Mouse (Mus musculus) erythroblast, embryonic 14.5 days (primary cell): ENCODE measurements around the gene Rrp1. TPM values are rescaled to one million over a fixed set of nuclear protein-coding genes. Genes with fewer than 3 reads are reported as not detected.
A peak's percentile ranks its signal among the peaks of the same experiment; 100 is the strongest.

Source experiments
- H3K27me3 ChIP-seq: 2 replicates; pipeline ENCODE4 v1.6.1; 2012; ENCODE audit warnings: inconsistent platforms; ENCODE audit not compliant: control insufficient read depth
- H3K36me3 ChIP-seq: 2 replicates; pipeline ENCODE4 v1.6.1; 2012; ENCODE audit warnings: mild to moderate bottlenecking, inconsistent platforms; ENCODE audit not compliant: control insufficient read depth
- H3K4me1 ChIP-seq: 2 replicates; pipeline ENCODE4 v1.6.1; 2012; ENCODE audit warnings: inconsistent platforms; ENCODE audit not compliant: control insufficient read depth
- H3K4me3 ChIP-seq: replicated peaks from 2 replicates; pipeline ENCODE3; 2012; ENCODE audit warnings: moderate library complexity, mild to moderate bottlenecking, inconsistent platforms
- H3K9me3 ChIP-seq: 2 replicates; pipeline ENCODE4 v1.6.1; 2012; ENCODE audit warnings: low read length, inconsistent platforms, mixed read lengths; ENCODE audit not compliant: control insufficient read depth
- GATA1 ChIP-seq: IDR thresholded peaks from 2 replicates; pipeline ENCODE4 v1.6.1; 2012; ENCODE audit warnings: low read length, inconsistent platforms, mixed read lengths
- TAL1 ChIP-seq: IDR thresholded peaks from 3 replicates; pipeline ENCODE4 v1.6.1; 2012; ENCODE audit warnings: low read length, inconsistent platforms, mixed read lengths
- polyA plus RNA-seq: library from polyadenylated mRNA; stranded (reverse); fragments of >175 nt; gene quantifications from 2 replicates; pipeline ENCODE4 v1.2.3, GENCODE M21; 2012

Gene Rrp1
- polyA plus RNA-seq, 1 experiment: 15.4 TPM

DNA sequence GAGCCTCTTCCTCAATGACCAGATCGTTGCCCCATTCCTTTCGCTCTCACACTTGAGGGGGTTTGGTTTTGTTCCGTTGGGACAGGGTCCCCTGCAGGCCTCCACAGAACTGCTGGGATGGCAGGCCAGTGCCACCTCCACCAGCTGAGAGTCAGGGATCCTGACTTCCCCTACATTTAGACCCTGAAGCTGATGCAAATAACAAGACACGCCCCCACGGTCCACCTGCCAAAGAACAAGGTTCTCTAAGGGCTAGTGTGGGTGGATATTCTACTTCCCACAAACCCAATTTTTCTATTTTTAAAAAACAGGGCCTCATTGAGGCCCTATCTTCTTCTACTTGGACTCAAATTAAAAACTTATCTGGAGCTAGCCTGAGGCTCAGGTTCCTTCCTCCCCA lies 55.1 kb downstream of the Rrp1 start:
- peaks cover 20% of the 10 kb centered on the region for H3K27me3 ChIP-seq
- H3K9me3 ChIP-seq: no peaks in the 10 kb centered on the region
- no peaks in the 10 kb centered on the region for H3K36me3 ChIP-seq
- H3K4me1 ChIP-seq: peaks cover 15% of the 10 kb centered on the region
- H3K4me3 ChIP-seq: no peak overlapping the region
- TF ChIP-seq GATA1 (no peak), TAL1 (no peak)

DNA sequence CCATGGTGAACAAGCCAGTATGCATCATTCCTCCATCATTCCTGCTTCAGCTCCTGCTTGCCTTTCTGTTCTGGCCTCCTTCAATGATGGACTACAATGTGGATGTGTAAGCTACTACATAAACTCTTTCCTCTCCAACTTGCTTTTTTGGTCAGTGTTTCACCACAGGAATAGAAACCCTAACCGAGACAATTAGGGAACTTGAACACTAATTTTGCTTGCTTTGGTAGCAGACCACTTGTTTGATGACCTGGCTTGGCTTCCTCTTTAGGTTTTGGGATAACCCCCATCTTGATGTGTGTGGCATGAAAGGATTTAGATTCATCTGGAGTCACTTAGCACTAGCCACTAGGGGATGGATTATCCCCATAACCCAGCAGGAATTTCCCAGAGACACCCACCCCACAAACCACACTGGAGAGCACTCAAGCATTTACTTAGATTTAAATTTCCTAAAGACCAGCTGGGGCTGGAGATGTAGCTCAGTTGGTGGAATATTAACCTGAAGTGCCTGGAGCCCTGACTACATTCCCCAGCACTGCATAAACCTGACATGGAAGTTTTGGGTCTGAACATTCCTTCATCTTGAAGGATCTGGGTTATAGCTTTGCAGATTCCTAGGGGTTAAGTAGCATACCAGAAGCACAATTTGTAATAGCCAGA lies 56.8 kb downstream of the Rrp1 start:
- Histone ChIP-seq H3K4me3 (no peak overlapping the region), H3K36me3 (no peaks in the 10 kb centered on the region), H3K9me3 (no peaks in the 10 kb centered on the region), H3K27me3 (peaks cover 37% of the 10 kb centered on the region), H3K4me1 (peaks cover 23% of the 10 kb centered on the region)
- TF ChIP-seq GATA1: no peak
- no peak for TF ChIP-seq TAL1

DNA sequence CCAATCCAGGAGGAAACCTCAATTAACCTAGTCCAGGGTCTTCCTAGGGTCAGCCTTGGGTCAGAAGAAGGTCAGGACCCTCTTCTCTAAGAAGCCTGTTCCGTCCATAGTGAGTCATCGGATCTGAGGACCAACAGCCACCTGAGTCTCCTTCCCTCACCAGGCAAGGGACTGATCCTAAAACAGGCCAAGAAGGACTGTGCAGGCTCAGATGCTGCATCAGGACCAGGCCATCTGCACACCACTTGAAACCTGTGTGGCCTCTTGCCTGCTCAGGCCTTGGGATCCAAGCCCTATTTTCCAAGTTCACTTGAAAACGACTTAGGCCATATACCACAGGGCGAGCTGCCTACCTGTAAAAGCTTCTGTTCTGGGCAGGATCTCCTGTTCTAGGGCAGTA lies 59.6 kb downstream of the Rrp1 start:
- no peaks in the 10 kb centered on the region for H3K9me3 ChIP-seq
- H3K4me3 ChIP-seq: no peak overlapping the region
- H3K27me3 ChIP-seq: peaks cover 60% of the 10 kb centered on the region
- H3K4me1 ChIP-seq: peaks cover 24% of the 10 kb centered on the region
- peaks cover 1% of the 10 kb centered on the region; the same call in 1 of the 2 replicates for H3K36me3 ChIP-seq
- TF ChIP-seq TAL1 (no peak), GATA1 (no peak)

DNA sequence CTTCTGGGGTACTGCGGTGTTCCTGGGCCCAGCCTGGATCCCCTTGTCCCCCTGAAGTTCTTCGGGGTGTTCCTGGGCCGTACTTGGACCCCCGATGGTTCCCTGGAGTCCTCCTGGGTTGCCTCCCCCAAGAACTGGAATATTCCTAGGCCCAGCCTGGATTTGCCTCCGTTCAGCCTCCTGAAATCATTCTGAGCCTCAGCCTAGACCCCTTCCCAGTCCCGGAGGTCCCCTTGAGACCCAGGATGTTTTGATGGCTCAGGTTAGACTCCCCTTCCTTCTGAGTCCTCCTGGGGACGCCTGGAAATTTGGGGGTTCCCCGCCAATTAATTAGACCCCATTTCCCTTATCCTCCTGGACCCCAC lies 60.2 kb downstream of the Rrp1 start:
- Histone ChIP-seq H3K4me3 (peak overlapping the region; percentile 72), H3K27me3 (peaks cover 62% of the 10 kb centered on the region), H3K4me1 (peaks cover 20% of the 10 kb centered on the region), H3K36me3 (peaks cover 3% of the 10 kb centered on the region; the same call in 1 of the 2 replicates), H3K9me3 (no peaks in the 10 kb centered on the region)
- TF ChIP-seq TAL1 (no peak), GATA1 (no peak)

DNA sequence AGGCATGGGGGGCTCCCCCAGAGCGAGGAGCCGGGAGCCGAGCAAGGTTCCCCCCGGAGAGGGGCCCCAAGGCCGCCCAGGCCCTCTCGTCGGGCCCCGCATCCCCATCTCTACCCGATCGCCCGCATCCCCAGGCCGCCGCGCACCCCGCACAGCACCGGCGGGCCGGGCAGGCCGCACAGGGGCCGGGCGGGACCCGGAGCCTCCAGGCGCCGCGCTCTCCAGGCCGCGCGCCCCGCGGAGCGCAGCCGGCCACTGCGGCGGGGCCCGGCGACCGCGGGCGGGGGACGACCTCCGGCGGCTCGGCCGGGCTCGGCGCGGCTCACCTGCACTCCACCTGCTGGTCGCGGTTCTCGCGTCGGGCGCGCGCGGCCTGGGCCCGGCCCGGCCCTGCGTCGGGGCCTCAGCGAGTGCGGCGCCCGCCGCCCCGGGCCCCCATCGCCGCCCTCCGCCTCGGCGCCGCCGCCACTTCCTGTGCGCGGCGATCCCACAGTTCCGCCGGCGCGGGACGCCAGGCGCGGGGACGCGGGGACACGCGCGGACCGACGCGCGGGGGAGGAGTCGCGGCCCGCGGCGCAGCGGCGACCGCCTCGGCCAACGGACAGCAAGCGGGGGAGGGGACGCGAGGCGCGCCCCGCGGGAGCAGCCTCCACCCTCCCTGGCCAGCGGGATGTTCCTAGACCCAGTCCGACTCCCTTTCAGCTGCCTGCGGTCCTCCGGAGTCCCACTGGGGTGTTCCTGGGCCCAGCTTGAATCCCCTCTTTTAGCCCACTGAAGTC lies 60.8 kb downstream of the Rrp1 start, which contains the start of gene Agpat3:
Agpat3 (minus strand) TSS at position 603 of the 779 bp plus-strand sequence.
- Histone ChIP-seq H3K27me3 (peaks cover 65% of the 10 kb centered on the region), H3K4me3 (peak within 1 kb of the TSS; percentile 72), H3K4me1 (peaks cover 18% of the 10 kb centered on the region), H3K9me3 (no peaks in the 10 kb centered on the region), H3K36me3 (peaks cover 3% of the 10 kb centered on the region; the same call in 1 of the 2 replicates)
- TF ChIP-seq GATA1 (no peak), TAL1 (no peak)

DNA sequence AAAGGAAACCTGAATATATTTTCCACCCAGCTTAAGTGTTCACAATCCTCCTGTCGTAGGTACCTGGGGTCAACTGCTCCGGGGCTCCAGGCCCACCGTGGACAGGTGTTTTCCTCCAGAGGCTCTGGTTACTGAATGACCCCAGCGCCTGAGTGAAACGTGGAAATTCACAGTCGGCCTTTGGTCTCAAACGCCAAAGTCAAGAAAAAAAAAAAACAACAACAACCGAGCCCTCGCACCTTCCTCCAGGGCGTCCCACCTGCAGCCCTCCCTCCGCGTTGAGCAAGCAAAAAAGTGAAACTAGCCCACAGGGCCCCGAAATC lies 61.3 kb downstream of the Rrp1 start:
- Histone ChIP-seq H3K9me3 (no peaks in the 10 kb centered on the region), H3K4me3 (peak overlapping the region; percentile 72), H3K36me3 (peaks cover 3% of the 10 kb centered on the region; the same call in 1 of the 2 replicates), H3K4me1 (peaks cover 18% of the 10 kb centered on the region), H3K27me3 (peaks cover 65% of the 10 kb centered on the region)
- TF ChIP-seq GATA1: no peak
- no peak for TF ChIP-seq TAL1

DNA sequence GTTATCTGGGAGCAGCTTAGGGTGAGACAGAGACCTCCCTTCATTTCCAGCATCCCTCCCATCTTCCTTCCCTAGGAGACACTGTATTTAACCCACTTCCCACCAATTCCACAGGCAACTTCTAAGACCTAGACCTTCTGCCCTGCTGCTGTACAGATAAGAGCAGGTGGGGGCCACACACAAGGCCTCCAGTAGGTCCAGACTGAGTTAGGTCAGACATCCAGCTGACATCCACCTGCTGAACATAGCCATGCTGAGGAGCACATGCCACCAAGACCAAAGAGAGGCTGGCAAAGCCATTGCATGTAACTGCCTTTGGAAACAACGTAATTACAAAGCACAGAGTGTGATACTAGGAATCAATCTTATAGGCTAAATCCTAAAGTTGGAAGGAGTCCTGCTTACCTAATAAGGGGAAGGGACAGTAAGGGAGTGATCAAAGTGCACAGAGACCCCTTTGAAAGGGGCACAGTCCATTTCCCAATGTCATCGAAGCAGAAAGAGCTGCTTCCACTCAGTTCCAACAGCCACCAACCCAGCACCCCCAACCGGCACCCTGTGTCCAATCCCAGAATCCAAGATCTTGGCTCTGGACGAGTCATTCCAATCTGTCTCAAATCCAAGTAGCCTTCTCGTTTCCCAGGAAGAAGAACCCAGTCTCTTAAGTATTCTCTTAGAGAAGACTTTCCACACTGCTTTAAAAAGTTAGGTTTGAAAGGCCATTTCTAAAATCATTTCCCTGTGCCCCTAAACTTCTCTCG lies 61.9 kb downstream of the Rrp1 start:
- Histone ChIP-seq H3K4me3 (peak overlapping the region; percentile 72), H3K27me3 (peaks cover 65% of the 10 kb centered on the region), H3K9me3 (no peaks in the 10 kb centered on the region), H3K4me1 (peaks cover 18% of the 10 kb centered on the region), H3K36me3 (peaks cover 3% of the 10 kb centered on the region; the same call in 1 of the 2 replicates)
- TF ChIP-seq GATA1 (no peak), TAL1 (no peak)

Other genes starting within 250 kb of the Rrp1 start
- 6.8 and 7.7 TPM in 2 replicates for gene D10Jhu81e, start 243.3 kb downstream of the Rrp1 start, polyA plus RNA-seq
- 0.26 and 0.38 TPM in 2 replicates for gene Pwp2, start 227.9 kb downstream of the Rrp1 start, polyA plus RNA-seq
- gene Trappc10, start 168.4 kb downstream of the Rrp1 start, polyA plus RNA-seq: 3.7 and 5.3 TPM in 2 replicates
- 1.4 and 3.4 TPM in 2 replicates for gene Agpat3, start 60.6 kb downstream of the Rrp1 start, polyA plus RNA-seq
- 0.46 and 1.3 TPM in 2 replicates for gene Cstb, start 12.6 kb upstream of the Rrp1 start, polyA plus RNA-seq
- gene Pdxk, start 51.9 kb upstream of the Rrp1 start, polyA plus RNA-seq: 0.14 TPM in 2 replicates
- gene Olfr1358, start 104.4 kb upstream of the Rrp1 start, polyA plus RNA-seq: not detected in 2 replicates
- 0.36 and 0.95 TPM in 2 replicates for gene Ilvbl, start 161.3 kb upstream of the Rrp1 start, polyA plus RNA-seq
- 0.01 TPM in 2 replicates for gene Syde1, start 178.9 kb upstream of the Rrp1 start, polyA plus RNA-seq
- gene Olfr1357, start 205.0 kb upstream of the Rrp1 start, polyA plus RNA-seq: 0.02 TPM in 1 of 2 replicates, not detected in the other